ENCODE assay signal across 8 mouse cellular contexts in the genomic region with DNA sequence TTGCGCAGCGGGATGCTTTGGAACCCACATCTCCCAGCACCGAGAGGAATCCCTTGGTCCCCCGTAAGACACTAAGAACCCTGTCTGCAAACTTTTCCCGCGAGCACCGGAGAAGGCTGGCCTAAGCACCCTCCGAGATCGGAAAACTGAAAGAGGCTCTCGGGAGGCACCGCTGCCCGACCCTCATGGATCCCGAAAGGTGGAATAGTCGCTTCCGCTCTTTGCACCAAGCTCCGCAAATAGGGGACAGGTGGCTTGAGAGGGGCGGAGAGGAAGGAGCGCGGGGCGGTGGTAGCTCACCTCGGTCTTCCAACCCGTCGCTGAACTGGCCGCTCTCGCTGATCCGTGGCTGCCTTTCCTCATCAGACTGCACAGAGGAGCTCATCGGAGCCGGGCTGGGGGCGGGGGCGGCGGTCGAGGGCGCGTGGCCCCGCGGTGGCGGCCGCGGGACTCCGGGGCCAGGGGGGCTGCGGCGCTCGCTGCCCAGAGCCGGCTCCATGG. TPM values are rescaled to one million over a fixed set of nuclear protein-coding genes. Genes with fewer than 3 reads are reported as not detected.
DNase-seq lines count a peak whose midpoint lies in the region; ATAC-seq and TF ChIP-seq lines count a peak whose summit lies in the region.

No protein-coding gene starts in this region.

- intact Hi-C loops in heart, postnatal 10 days (cut with DNase I) = no loop called here

- H3K79me2 ChIP-seq in liver, adult 2 months (ENCODE audit: control insufficient read depth, insufficient read depth, low read length) = no peaks in the 10 kb centered on the region

- H3K9ac ChIP-seq in liver, adult 2 months (ENCODE audit: low read depth, low read length) = 0 out of 2 replicates have a peak overlapping the region, but pooled peaks have one; percentile 1
- peak overlapping the region; percentile 58 for H3K9ac ChIP-seq in neural tube, embryonic 11.5 days (ENCODE audit: low read length)

- no peaks in the 10 kb centered on the region for H3K4me1 ChIP-seq in liver, adult 2 months (ENCODE audit: control insufficient read depth, insufficient read depth, low read length)
- peaks cover 13% of the 10 kb centered on the region for H3K4me1 ChIP-seq in neural tube, embryonic 11.5 days (ENCODE audit: control insufficient read depth, insufficient read depth, low read length)

- H3K36me3 ChIP-seq in liver, adult 2 months (ENCODE audit: control insufficient read depth, insufficient read depth, low read length) = no peaks in the 10 kb centered on the region
- H3K36me3 ChIP-seq in neural tube, embryonic 11.5 days (ENCODE audit: control insufficient read depth, insufficient read depth, low read length) = no peaks in the 10 kb centered on the region

- WGBS in liver, adult 2 months = 2% methylated on average over 42 of the region's 44 CpGs
- WGBS in neural tube, embryonic 11.5 days = under 1% methylated on average over 44 of the region's 44 CpGs

- no peaks in the 10 kb centered on the region for H3K9me3 ChIP-seq in neural tube, embryonic 11.5 days (ENCODE audit: control insufficient read depth, low read length)

- no peak overlapping the region for H3K27ac ChIP-seq in liver, adult 2 months (replicated peaks; ENCODE audit: insufficient read depth, low read depth, low read length)
- peak overlapping the region; percentile 75 for H3K27ac ChIP-seq in neural tube, embryonic 11.5 days (ENCODE audit: low read depth, low read length)

- peak; percentile 6 to 22 for DNase-seq in adrenal gland, adult 18-20 months (ENCODE audit: low spot score in 2 of 2)
- DNase-seq in adrenal gland, adult 2 months = no peak
- DNase-seq in CD4-positive, CD25-positive, alpha-beta regulatory T cell, adult 2 months (ENCODE audit: low read depth, low spot score) = peak; percentile 26
- DNase-seq in cerebellum, postnatal 25 days = peak; percentile 77 to 78
- peak; percentile 5 to 14 for DNase-seq in heart, postnatal 10 days
- no peak for DNase-seq in liver, adult 2 months (ENCODE audit: extremely low read depth, low read depth, low spot score)
- DNase-seq in neural tube, embryonic 11.5 days (ENCODE audit: low spot score) = peak; percentile 50
- no peak for DNase-seq in c-Kit-positive CD71-positive TER-119-positive erythroid progenitor cells, embryonic 14.5 days (ENCODE audit: low spot score)

- peak; percentile 40 for ATAC-seq in neural tube, embryonic 11.5 days (ENCODE audit: insufficient read depth, low FRiP score, low TSS enrichment)

- H3K4me3 ChIP-seq in liver, adult 2 months (ENCODE audit: insufficient read depth, low read depth, low read length) = peak overlapping the region; percentile 44; the same call in 1 of the 2 replicates
- peak overlapping the region; percentile 49 for H3K4me3 ChIP-seq in neural tube, embryonic 11.5 days (ENCODE audit: low read depth, low read length)

- no peak for TF ChIP-seq CTCF in liver, adult 2 months (IDR thresholded peaks at IDR 0.05; ENCODE audit: low read depth, low read length)

- no peak for TF ChIP-seq POLR2A in liver, adult 2 months (IDR thresholded peaks at IDR 0.05; ENCODE audit: extremely low read depth, insufficient read depth, low read length)

- H3K4me2 ChIP-seq in neural tube, embryonic 11.5 days (ENCODE audit: low read depth) = peak overlapping the region; percentile 80

- H3K27me3 ChIP-seq in liver, adult 2 months (ENCODE audit: control insufficient read depth, insufficient read depth, low read length) = peaks cover 14% of the 10 kb centered on the region; the same call in 1 of the 2 replicates
- H3K27me3 ChIP-seq in neural tube, embryonic 11.5 days (ENCODE audit: control insufficient read depth, insufficient read depth, low read length) = peaks cover 62% of the 10 kb centered on the region

RNA-seq across cellular contexts. Expression of gene Tmem163, which starts 2.2 kb away (rescaled TPM):
- under 1 TPM in 1 of 2 experiments, not detected in 1; 0.90 TPM for total RNA-seq in adrenal gland, adult 18-20 months (2021)
- under 1 TPM in 1 of 2 experiments, not detected in 1; 0.86 TPM for total RNA-seq in adrenal gland, adult 2 months (2021)
- 0.58 and 2.6 TPM in 2 replicates for polyA plus RNA-seq in adrenal gland, adult 2 months (2012; rRNA removed)
- total RNA-seq in heart, postnatal 10 days (2021) = 1 to 10 TPM; 5.1 to 7.9 TPM
- 0.09 and 0.20 TPM in 2 replicates for total RNA-seq in liver, adult 2 months (2014; rRNA removed)
- 0.17 and 0.35 TPM in 2 replicates for polyA plus RNA-seq in liver, adult 2 months (2012; rRNA removed)
- polyA plus RNA-seq in neural tube, embryonic 11.5 days (2014; fragmentation: Nextera tagmentation; extraction: Ambion mirVana) = 27.1 and 32.0 TPM in 2 replicates

RNA-seq across cellular contexts. Expression of gene Acmsd, which starts 52.0 kb away (rescaled TPM):
- under 1 TPM in 1 of 2 experiments, not detected in 1; 0.17 TPM for total RNA-seq in adrenal gland, adult 18-20 months (2021)
- under 1 TPM in 1 of 2 experiments, not detected in 1; 0.17 TPM for total RNA-seq in adrenal gland, adult 2 months (2021)
- polyA plus RNA-seq in adrenal gland, adult 2 months (2012; rRNA removed) = not detected in 2 replicates
- under 1 TPM in 1 of 2 experiments, not detected in 1; 0.31 TPM for total RNA-seq in heart, postnatal 10 days (2021)
- total RNA-seq in liver, adult 2 months (2014; rRNA removed) = 19.6 and 48.2 TPM in 2 replicates
- polyA plus RNA-seq in liver, adult 2 months (2012; rRNA removed) = 5.6 and 6.9 TPM in 2 replicates
- 0.15 and 0.26 TPM in 2 replicates for polyA plus RNA-seq in neural tube, embryonic 11.5 days (2014; fragmentation: Nextera tagmentation; extraction: Ambion mirVana)

Comparison
In these comparisons a context has a peak if more than half of its experiments do, and no peak if none do; other contexts are left out.
1. DNase-seq: peak in adrenal gland, adult 18-20 months (2 of 2), CD4-positive, CD25-positive, alpha-beta regulatory T cell, adult 2 months (single experiment), cerebellum, postnatal 25 days (2 of 2), heart, postnatal 10 days (2 of 2) and neural tube, embryonic 11.5 days (single experiment); none in adrenal gland, adult 2 months (single experiment), liver, adult 2 months (single experiment) and c-Kit-positive CD71-positive TER-119-positive erythroid progenitor cells, embryonic 14.5 days (single experiment).
2. RNA of gene Acmsd, which starts 52.0 kb away (total RNA-seq): 19.6 to 48.2 TPM in liver, adult 2 months; 0.31 TPM in heart, postnatal 10 days, 0.17 TPM in adrenal gland, adult 2 months and 0.17 TPM in adrenal gland, adult 18-20 months; every median in the first group is over 10 times any median in the second.